Comparison of ENCODE assay signal across 7 mouse cellular contexts in the genomic region with DNA sequence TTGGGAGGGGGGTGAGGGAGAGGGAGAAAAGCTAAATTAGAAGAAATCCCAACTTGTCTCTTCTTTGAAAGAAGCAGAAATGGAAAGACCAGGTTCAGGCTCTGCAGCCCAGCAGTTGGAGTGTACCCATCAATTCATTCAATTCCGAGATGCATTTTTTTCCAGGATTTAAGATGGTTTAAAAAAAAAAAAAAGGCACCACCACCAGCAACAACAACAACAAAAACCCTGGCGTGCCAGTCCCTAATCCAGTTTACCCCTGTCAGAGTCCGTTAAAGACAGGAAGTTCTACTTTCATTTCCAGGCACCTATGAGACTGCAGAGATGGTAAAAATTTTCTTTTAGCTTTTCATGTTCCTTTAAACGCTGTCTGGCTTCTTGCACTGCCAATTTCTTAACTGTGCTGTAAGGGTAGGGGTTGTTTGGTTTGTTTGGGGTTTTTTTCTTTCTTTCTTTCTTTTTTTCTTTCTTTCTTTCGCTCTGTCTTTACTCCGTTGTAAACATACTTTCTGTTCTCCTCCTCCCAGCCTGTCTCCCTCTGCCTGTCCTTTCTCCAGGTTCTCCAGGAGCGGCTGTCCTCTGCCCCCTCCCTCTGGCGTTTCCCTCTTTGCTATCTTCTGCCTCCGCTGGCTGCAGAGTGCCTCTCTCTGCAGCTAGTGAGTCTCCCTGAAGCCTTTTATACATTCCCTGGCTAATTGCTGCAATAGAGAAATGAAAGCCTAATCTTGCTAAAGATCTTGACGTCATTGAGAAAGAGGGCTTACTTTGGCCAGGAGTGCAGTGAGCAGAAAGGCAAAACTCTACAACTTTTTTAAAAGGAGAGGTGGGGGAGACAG. TPM values are rescaled to one million over a fixed set of nuclear protein-coding genes. Genes with fewer than 3 reads are reported as not detected.
DNase-seq lines count a peak whose midpoint lies in the region; ATAC-seq and TF ChIP-seq lines count a peak whose summit lies in the region.

A gene (minus strand): TSS at position 51 of the 836 bp plus-strand sequence.

- peak; percentile 36 for DNase-seq in retina, postnatal 1 day
- no peak for DNase-seq in retina, embryonic 14.5 days (ENCODE audit: low spot score)
- peak; percentile 76 for DNase-seq in brain, adult 2 months (ENCODE audit: low read depth, low spot score)
- DNase-seq in embryonic facial prominence, embryonic 14.5 days (ENCODE audit: low spot score), result peak; percentile 61
- peak; percentile 21 for DNase-seq in hindbrain, postnatal 0 days (ENCODE audit: low spot score)

- no peaks in the 10 kb centered on the region for H3K9me3 ChIP-seq in embryonic facial prominence, embryonic 14.5 days (ENCODE audit: control insufficient read depth, low read length)
- H3K9me3 ChIP-seq in hindbrain, postnatal 0 days (ENCODE audit: low read length), result no peaks in the 10 kb centered on the region
- H3K9me3 ChIP-seq in liver, embryonic 16.5 days (replicated peaks; ENCODE audit: control insufficient read depth, low read length), result no peaks in the 10 kb centered on the region
- no peaks in the 10 kb centered on the region for H3K9me3 ChIP-seq in stomach, embryonic 15.5 days

- H3K9ac ChIP-seq in embryonic facial prominence, embryonic 14.5 days (ENCODE audit: low read depth, low read length), result peak within 1 kb of the TSS; percentile 54
- H3K9ac ChIP-seq in hindbrain, postnatal 0 days (replicated peaks; ENCODE audit: low read length), result no peak within 1 kb of the TSS
- H3K9ac ChIP-seq in liver, embryonic 16.5 days (ENCODE audit: low read depth, low read length), result no peak within 1 kb of the TSS
- no peak within 1 kb of the TSS for H3K9ac ChIP-seq in stomach, embryonic 15.5 days

- ATAC-seq in embryonic facial prominence, embryonic 14.5 days (ENCODE audit: low read depth), result peak; percentile 80
- no peak for ATAC-seq in hindbrain, postnatal 0 days
- no peak for ATAC-seq in liver, embryonic 16.5 days (ENCODE audit: low read depth)
- ATAC-seq in stomach, embryonic 15.5 days (ENCODE audit: insufficient read depth, low FRiP score, low read depth), result peak; percentile 50; the same call in 1 of the 2 replicates

- peak within 1 kb of the TSS; percentile 58 for H3K4me2 ChIP-seq in embryonic facial prominence, embryonic 14.5 days (ENCODE audit: low read depth, low read length)
- H3K4me2 ChIP-seq in hindbrain, postnatal 0 days (ENCODE audit: low read depth, low read length), result peak within 1 kb of the TSS; percentile 47
- peak within 1 kb of the TSS; percentile 20 for H3K4me2 ChIP-seq in liver, embryonic 16.5 days (ENCODE audit: low read depth, low read length)
- H3K4me2 ChIP-seq in stomach, embryonic 15.5 days, result peak within 1 kb of the TSS; percentile 47

- TF ChIP-seq CTCF in hindbrain, postnatal 0 days (IDR thresholded peaks at IDR 0.05; ENCODE audit: low read depth), result peak; percentile 6; the same call in 1 of the 2 replicates

- no peaks in the 10 kb centered on the region; the same call in 1 of the 2 replicates for H3K27me3 ChIP-seq in embryonic facial prominence, embryonic 14.5 days (replicated peaks; ENCODE audit: control insufficient read depth, insufficient read depth, low read length)
- H3K27me3 ChIP-seq in hindbrain, postnatal 0 days (ENCODE audit: insufficient read depth, low read length), result no peaks in the 10 kb centered on the region
- H3K27me3 ChIP-seq in liver, embryonic 16.5 days (ENCODE audit: control insufficient read depth, insufficient read depth, low read depth, low read length), result no peaks in the 10 kb centered on the region
- no peaks in the 10 kb centered on the region for H3K27me3 ChIP-seq in stomach, embryonic 15.5 days (replicated peaks)

- H3K4me1 ChIP-seq in embryonic facial prominence, embryonic 14.5 days (ENCODE audit: control insufficient read depth, insufficient read depth, low read length), result no peaks in the 10 kb centered on the region; the same call in 1 of the 2 replicates
- no peaks in the 10 kb centered on the region for H3K4me1 ChIP-seq in hindbrain, postnatal 0 days (ENCODE audit: insufficient read depth, low read length)
- H3K4me1 ChIP-seq in liver, embryonic 16.5 days (ENCODE audit: control insufficient read depth, low read depth, low read length), result no peaks in the 10 kb centered on the region
- no peaks in the 10 kb centered on the region for H3K4me1 ChIP-seq in stomach, embryonic 15.5 days

- no peak within 1 kb of the TSS for H3K27ac ChIP-seq in embryonic facial prominence, embryonic 14.5 days (replicated peaks; ENCODE audit: low read depth, low read length)
- no peak within 1 kb of the TSS for H3K27ac ChIP-seq in hindbrain, postnatal 0 days
- H3K27ac ChIP-seq in liver, embryonic 16.5 days (ENCODE audit: low read length), result no peak within 1 kb of the TSS
- no peak within 1 kb of the TSS for H3K27ac ChIP-seq in stomach, embryonic 15.5 days

- H3K36me3 ChIP-seq in embryonic facial prominence, embryonic 14.5 days (ENCODE audit: control insufficient read depth, insufficient read depth, low read length), result no peaks in the 10 kb centered on the region
- no peaks in the 10 kb centered on the region for H3K36me3 ChIP-seq in hindbrain, postnatal 0 days (ENCODE audit: insufficient read depth, low read length)
- H3K36me3 ChIP-seq in liver, embryonic 16.5 days (ENCODE audit: control insufficient read depth, insufficient read depth), result no peaks in the 10 kb centered on the region
- H3K36me3 ChIP-seq in stomach, embryonic 15.5 days, result no peaks in the 10 kb centered on the region

- H3K4me3 ChIP-seq in embryonic facial prominence, embryonic 14.5 days (ENCODE audit: low read depth, low read length), result peak within 1 kb of the TSS; percentile 33
- H3K4me3 ChIP-seq in hindbrain, postnatal 0 days (ENCODE audit: low read length), result 0 out of 2 replicates have a peak within 1 kb of the TSS, but pooled peaks have one; percentile 3
- peak within 1 kb of the TSS; percentile 21; the same call in 1 of the 2 replicates for H3K4me3 ChIP-seq in liver, embryonic 16.5 days (ENCODE audit: low read depth, low read length)
- H3K4me3 ChIP-seq in stomach, embryonic 15.5 days (replicated peaks), result peak within 1 kb of the TSS; percentile 29; the same call in 1 of the 2 replicates

- WGBS in embryonic facial prominence, embryonic 14.5 days, result 11% methylated on average over 10 of the region's 10 CpGs
- 25% methylated on average over 10 of the region's 10 CpGs for WGBS in hindbrain, postnatal 0 days
- WGBS in liver, embryonic 16.5 days (ENCODE audit: insufficient replicate concordance), result 13% methylated on average over 10 of the region's 10 CpGs
- 12% methylated on average over 10 of the region's 10 CpGs for WGBS in stomach, embryonic 15.5 days

RNA-seq across cellular contexts. Expression of the gene that starts here (rescaled TPM):
- 1.8 and 2.4 TPM in 2 replicates for polyA plus RNA-seq in embryonic facial prominence, embryonic 14.5 days (2014; fragmentation: Nextera tagmentation; extraction: Ambion mirVana)
- total RNA-seq in hindbrain, postnatal 0 days (2014; rRNA removed), result 0.42 and 0.93 TPM in 2 replicates
- polyA plus RNA-seq in hindbrain, postnatal 0 days (2015; fragmentation: Nextera tagmentation; extraction: Ambion mirVana), result 0.18 and 0.32 TPM in 2 replicates
- polyA plus RNA-seq in liver, embryonic 16.5 days (2015; fragmentation: Nextera tagmentation; extraction: Ambion mirVana), result 0.09 and 0.11 TPM in 2 replicates
- 0.24 and 0.39 TPM in 2 replicates for polyA plus RNA-seq in stomach, embryonic 15.5 days (2015; fragmentation: Nextera tagmentation; extraction: Ambion mirVana)

Comparison
In these comparisons a context has a peak if more than half of its experiments do, and no peak if none do; other contexts are left out.
1. Peak in DNase-seq, H3K4me3 ChIP-seq and H3K4me2 ChIP-seq in hindbrain, postnatal 0 days; RNA of the gene not detected or under 1 TPM.
2. Peak in ATAC-seq, H3K4me3 ChIP-seq and H3K4me2 ChIP-seq in stomach, embryonic 15.5 days; RNA of the gene not detected or under 1 TPM.